Mouse (Mus musculus): ENCODE data around the gene Taf4.

Gene Taf4

GRCm38 (mm10) chr2:179976628-179977343 is at the start of gene Taf4:
Gene Taf4, minus strand, starts transcription at chr2:179976646.
- in situ Hi-C loops (cut with MboI; ENCODE audit: unreplicated experiment in 2 of 2) = loop anchor here in 1 of 2 experiments (10.0 kb wide), 1 partner anchor 278 kb away; the partner anchor contains the start of gene Rps21

- in situ Hi-C loops (cut with MboI; ENCODE audit: unreplicated experiment in 2 of 2) = loop anchor here in 1 of 2 experiments (25.0 kb wide), 1 partner anchor 561 kb away; the partner anchor contains the start of genes Col9a3, Mrgbp and Ogfr
Measured at GRCm38 (mm10) chr2:180025861-180026200, 49.4 kb upstream of the Taf4 start.

GRCm38 (mm10) chr2:180025135-180025860 is 48.9 kb upstream of the Taf4 start:
- in situ Hi-C loops (cut with MboI; ENCODE audit: unreplicated experiment in 2 of 2) = loop anchor here in 1 of 2 experiments (25.0 kb wide), 1 partner anchor 562 kb away; the partner anchor contains the start of genes Col9a3, Mrgbp and Ogfr

GRCm38 (mm10) chr2:180024401-180025098 is 48.1 kb upstream of the Taf4 start, which contains the start of gene Lsm14b:
Gene Lsm14b, plus strand, starts transcription at chr2:180024987.
- in situ Hi-C loops (cut with MboI; ENCODE audit: unreplicated experiment in 2 of 2) = loop anchor here in 1 of 2 experiments (25.0 kb wide), 1 partner anchor 563 kb away; the partner anchor contains the start of genes Col9a3, Mrgbp and Ogfr

- in situ Hi-C loops (cut with MboI; ENCODE audit: unreplicated experiment in 2 of 2) = no loop called here
Measured at GRCm38 (mm10) chr2:180022751-180023150, 46.3 kb upstream of the Taf4 start.

GRCm38 (mm10) chr2:180020919-180021318 is 44.5 kb upstream of the Taf4 start:
- in situ Hi-C loops (cut with MboI; ENCODE audit: unreplicated experiment in 2 of 2) = no loop called here

GRCm38 (mm10) chr2:180020091-180020661 is 43.7 kb upstream of the Taf4 start:
- in situ Hi-C loops (cut with MboI; ENCODE audit: unreplicated experiment in 2 of 2) = no loop called here

GRCm38 (mm10) chr2:180018573-180018972 is 42.1 kb upstream of the Taf4 start:
- in situ Hi-C loops (cut with MboI; ENCODE audit: unreplicated experiment in 2 of 2) = no loop called here

- in situ Hi-C loops (cut with MboI; ENCODE audit: unreplicated experiment in 2 of 2) = no loop called here
Measured at GRCm38 (mm10) chr2:180017632-180018031, 41.2 kb upstream of the Taf4 start.

- in situ Hi-C loops (cut with MboI; ENCODE audit: unreplicated experiment in 2 of 2) = no loop called here
Measured at GRCm38 (mm10) chr2:180013686-180014085, 37.2 kb upstream of the Taf4 start.

GRCm38 (mm10) chr2:180011370-180011769 is 34.9 kb upstream of the Taf4 start:
- in situ Hi-C loops (cut with MboI; ENCODE audit: unreplicated experiment in 2 of 2) = no loop called here

- in situ Hi-C loops (cut with MboI; ENCODE audit: unreplicated experiment in 2 of 2) = no loop called here
Measured at GRCm38 (mm10) chr2:180010686-180011085, 34.2 kb upstream of the Taf4 start.

GRCm38 (mm10) chr2:180006352-180007017 is 30.0 kb upstream of the Taf4 start:
- in situ Hi-C loops (cut with MboI; ENCODE audit: unreplicated experiment in 2 of 2) = no loop called here

GRCm38 (mm10) chr2:180005656-180006351 is 29.4 kb upstream of the Taf4 start:
- in situ Hi-C loops (cut with MboI; ENCODE audit: unreplicated experiment in 2 of 2) = no loop called here

- in situ Hi-C loops (cut with MboI; ENCODE audit: unreplicated experiment in 2 of 2) = no loop called here
Measured at GRCm38 (mm10) chr2:180001635-180002034, 25.2 kb upstream of the Taf4 start.

- in situ Hi-C loops (cut with MboI; ENCODE audit: unreplicated experiment in 2 of 2) = no loop called here
Measured at GRCm38 (mm10) chr2:179998431-179998830, 22.0 kb upstream of the Taf4 start.

- in situ Hi-C loops (cut with MboI; ENCODE audit: unreplicated experiment in 2 of 2) = no loop called here
Measured at GRCm38 (mm10) chr2:179993071-179993470, 16.6 kb upstream of the Taf4 start.

GRCm38 (mm10) chr2:179989098-179989497 is 12.7 kb upstream of the Taf4 start:
- in situ Hi-C loops (cut with MboI; ENCODE audit: unreplicated experiment in 2 of 2) = no loop called here

GRCm38 (mm10) chr2:179986437-179987022 is 10.1 kb upstream of the Taf4 start:
- in situ Hi-C loops (cut with MboI; ENCODE audit: unreplicated experiment in 2 of 2) = no loop called here
